Mouse (Mus musculus) midbrain, postnatal 0 days (tissue): ENCODE results near the gene Bmp8a. TPM values are rescaled to one million over a fixed set of nuclear protein-coding genes. Genes with fewer than 3 reads are reported as not detected.
A peak's percentile ranks its signal among the peaks of the same experiment; 100 is the strongest.
"Not testable (repeated sequence)": the region's sequence is repeated elsewhere in the genome, so short reads cannot be mapped to it uniquely, and the experiment has no call there.

Source experiments
- ATAC-seq: fragments of 200-750 bp; cut with Nextera tagmentation; 2 replicates; pipeline ENCODE4 v1.8.0; 2017; ENCODE audit warnings: moderate number of reproducible peaks, mild to moderate bottlenecking, moderate TSS enrichment, moderate library complexity; ENCODE audit not compliant: low FRiP score
- DNase-seq: peaks from one replicate; pipeline ENCODE4 v3.0.0-alpha.2; 2015; ENCODE audit warnings: low spot score
- H3K27ac ChIP-seq: fragments of 300-500 bp; sonication (generic); 2 replicates; pipeline ENCODE4 v1.5.1; 2014; ENCODE audit warnings: low read depth, mild to moderate bottlenecking, low read length, mixed read lengths
- H3K27me3 ChIP-seq: fragments of 300-500 bp; sonication (generic); 2 replicates; pipeline ENCODE4 v1.6.1; 2014; ENCODE audit warnings: low read length, control low read depth, mixed read lengths; ENCODE audit not compliant: insufficient read depth
- H3K36me3 ChIP-seq: fragments of 300-500 bp; sonication (generic); 2 replicates; pipeline ENCODE4 v1.6.1; 2014; ENCODE audit warnings: low read length, control low read depth, mixed read lengths; ENCODE audit not compliant: insufficient read depth
- H3K4me1 ChIP-seq: fragments of 300-500 bp; sonication (generic); 2 replicates; pipeline ENCODE4 v1.6.1; 2014; ENCODE audit warnings: mild to moderate bottlenecking, control low read depth, antibody characterized with exemption, low read length, mixed read lengths; ENCODE audit not compliant: insufficient read depth
- H3K4me2 ChIP-seq: fragments of 300-500 bp; sonication (generic); 2 replicates; pipeline ENCODE4 v1.6.1; 2014; ENCODE audit warnings: low read depth, mild to moderate bottlenecking, low read length, mixed read lengths; ENCODE audit not compliant: poor library complexity, severe bottlenecking
- H3K4me3 ChIP-seq: fragments of 300-500 bp; sonication (generic); 2 replicates; pipeline ENCODE4 v1.5.1; 2014; ENCODE audit warnings: low read depth, mild to moderate bottlenecking, low read length, moderate library complexity
- H3K9ac ChIP-seq: fragments of 300-500 bp; sonication (generic); replicated peaks from 2 replicates; pipeline ENCODE4 v1.6.1; 2014; ENCODE audit warnings: mild to moderate bottlenecking, low read length, moderate library complexity, mixed read lengths; ENCODE audit not compliant: poor library complexity, severe bottlenecking
- H3K9me3 ChIP-seq: fragments of 300-500 bp; sonication (generic); 2 replicates; pipeline ENCODE4 v1.6.1; 2016; ENCODE audit warnings: low read length, control low read depth
- CTCF ChIP-seq: IDR thresholded peaks from 2 replicates; pipeline ENCODE4 v1.5.1; 2016; ENCODE audit warnings: antibody characterized with exemption, mild to moderate bottlenecking
- WGBS: fragments of 180-500 bp; shearing (Covaris S2); extraction: QIAGEN DNeasy Blood & Tissue Kit; methylation state at CpG from one replicate; pipeline ENCODE4 v1.1.7; 2014; 5-methylcytosine and 5-hydroxymethylcytosine counted together
- polyA plus RNA-seq: library from polyadenylated mRNA; unstranded; fragments of >200 nt; fragmentation: Nextera tagmentation; extraction: Ambion mirVana; gene quantifications from 2 replicates; pipeline ENCODE4 v1.2.1, GENCODE M21; 2015
- total RNA-seq: library from RNA; depleted of rRNA; stranded (reverse); fragments of >200 nt; gene quantifications from 2 replicates; pipeline ENCODE4 v1.2.3, GENCODE M21; 2014

Gene Bmp8a
- total and polyA plus RNA-seq, 2 experiments from 2014 or later: 0.44 to 0.58 TPM

GRCm38 (mm10) chr4:123286790-123287189 lies 56.3 kb downstream of the Bmp8a start:
- no peak overlapping the region for H3K4me3 ChIP-seq
- H3K9me3 ChIP-seq: no peaks in the 10 kb centered on the region
- peaks cover 34% of the 10 kb centered on the region for H3K36me3 ChIP-seq
- H3K9ac ChIP-seq: no peak overlapping the region
- DNase-seq (no peak), ATAC-seq (no peak)
- no peak overlapping the region for H3K4me2 ChIP-seq
- H3K27ac ChIP-seq: no peak overlapping the region
- WGBS: 92% methylated on average over 2 of the region's 2 CpGs
- H3K4me1 ChIP-seq: peaks cover 7% of the 10 kb centered on the region
- no peak for TF ChIP-seq CTCF
- H3K27me3 ChIP-seq: no peaks in the 10 kb centered on the region

- ATAC-seq (no peak), DNase-seq (no peak)
- peak overlapping the region; percentile 53; the same call in 1 of the 2 replicates for H3K9ac ChIP-seq
- peak overlapping the region; percentile 71 for H3K4me2 ChIP-seq
- no peaks in the 10 kb centered on the region for H3K27me3 ChIP-seq
- no peaks in the 10 kb centered on the region for H3K9me3 ChIP-seq
- TF ChIP-seq CTCF: no peak
- peak overlapping the region; percentile 58; the same call in 1 of the 2 replicates for H3K4me3 ChIP-seq
- peaks cover 7% of the 10 kb centered on the region for H3K4me1 ChIP-seq
- H3K27ac ChIP-seq: no peak overlapping the region
- peaks cover 28% of the 10 kb centered on the region for H3K36me3 ChIP-seq
- WGBS: 84% methylated on average over 6 of the region's 6 CpGs
These were observed 58.1 kb downstream of the Bmp8a start for GRCm38 (mm10) chr4:123284731-123285624.

- not testable (repeated sequence) for H3K27me3 ChIP-seq, H3K4me1 ChIP-seq, H3K9me3 ChIP-seq, H3K27ac ChIP-seq, DNase-seq
- H3K4me2 ChIP-seq: peak overlapping the region; percentile 71
- ATAC-seq: peak; percentile 54
- H3K9ac ChIP-seq: peak overlapping the region; percentile 53
- H3K4me3 ChIP-seq: peak overlapping the region; percentile 58
- under 1% methylated on average over 12 of the region's 15 CpGs for WGBS
- peaks cover 15% of the 10 kb centered on the region; the same call in 1 of the 2 replicates for H3K36me3 ChIP-seq
These were observed 59.4 kb downstream of the Bmp8a start for GRCm38 (mm10) chr4:123283675-123284064.

GRCm38 (mm10) chr4:123282915-123283674 lies 60.0 kb downstream of the Bmp8a start:
- H3K36me3 ChIP-seq, H3K27ac ChIP-seq, DNase-seq, H3K9me3 ChIP-seq, H3K4me1 ChIP-seq, H3K27me3 ChIP-seq: not testable (repeated sequence)
- Histone ChIP-seq H3K4me3 (peak overlapping the region; percentile 58), H3K4me2 (peak overlapping the region; percentile 71), H3K9ac (peak overlapping the region; percentile 54)
- ATAC-seq: peak; percentile 74; the same call in 1 of the 2 replicates
- under 1% methylated on average over 40 of the region's 55 CpGs for WGBS

- WGBS: under 1% methylated on average over 25 of the region's 25 CpGs
These were observed 60.6 kb downstream of the Bmp8a start for GRCm38 (mm10) chr4:123282500-123282899.

More at GRCm38 (mm10) chr4:123282500-123282899, 60.6 kb downstream of the Bmp8a start:
- H3K27me3 ChIP-seq: no peaks in the 10 kb centered on the region
- TF ChIP-seq CTCF: peak; percentile 90
- DNase-seq (peak; percentile 91), ATAC-seq (peak; percentile 87)
- 0 out of 2 replicates have a peak, but pooled peaks cover 6% of the 10 kb centered on the region for H3K36me3 ChIP-seq
- H3K4me2 ChIP-seq: peak overlapping the region; percentile 71
- H3K9me3 ChIP-seq: no peaks in the 10 kb centered on the region
- no peak overlapping the region; the same call in 1 of the 2 replicates for H3K27ac ChIP-seq
- H3K4me1 ChIP-seq: peaks cover 7% of the 10 kb centered on the region
- H3K9ac ChIP-seq: peak overlapping the region; percentile 54
- peak overlapping the region; percentile 58 for H3K4me3 ChIP-seq
